Mouse (Mus musculus): ENCODE results near the gene Sema4a. TPM values are rescaled to one million over a fixed set of nuclear protein-coding genes. Genes with fewer than 3 reads are reported as not detected.

Gene Sema4a
- polyA plus RNA-seq, 1 experiment from 2014 or later, result 10.0 TPM

DNA sequence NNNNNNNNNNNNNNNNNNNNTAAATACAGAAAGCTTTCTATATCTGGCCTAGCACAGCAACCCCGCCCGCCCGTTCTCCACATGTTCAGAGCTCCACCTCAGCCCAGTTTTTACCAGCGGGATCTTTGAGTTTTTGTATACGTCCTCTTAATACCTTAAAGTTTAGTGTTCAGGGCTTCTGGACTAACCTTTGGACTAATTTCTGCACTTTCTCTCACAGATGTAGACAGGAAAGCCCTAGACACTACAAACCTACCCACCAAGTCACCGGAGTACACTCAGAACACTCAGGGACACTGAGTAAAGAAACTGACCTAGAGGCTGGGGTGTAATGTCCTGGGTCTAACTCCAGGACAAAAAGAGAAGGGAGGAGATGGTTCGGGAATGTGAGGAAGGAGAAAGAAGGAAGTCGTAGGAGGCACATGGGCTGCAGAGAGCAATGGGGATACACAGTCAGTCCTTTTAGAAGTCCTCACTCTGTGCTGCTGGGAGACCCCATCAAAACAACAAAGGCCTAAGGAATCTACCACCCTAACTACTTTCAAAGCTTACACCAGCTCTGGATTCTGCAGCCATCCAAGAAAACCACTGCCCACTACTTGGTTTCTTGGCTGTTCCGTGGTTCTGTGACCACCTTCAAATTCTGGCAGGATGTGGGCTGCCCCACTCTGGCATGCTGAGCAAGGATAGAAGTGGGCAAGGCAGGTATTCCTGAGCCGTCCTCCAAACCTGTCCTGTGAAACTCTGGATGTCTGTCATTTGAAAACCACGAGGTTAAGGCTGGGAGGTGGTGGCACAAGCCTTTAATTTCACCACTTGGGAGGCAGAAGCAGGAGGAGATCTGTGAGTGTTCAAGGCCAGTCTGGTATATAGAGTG, 33.0 kb upstream of the Sema4a start:
- Histone ChIP-seq H3K36me3 (ENCODE audit: control insufficient read depth, insufficient read depth, low read length) (no peaks in the 10 kb centered on the region), H3K9me3 (ENCODE audit: control insufficient read depth, low read length) (no peaks in the 10 kb centered on the region), H3K4me2 (replicated peaks; ENCODE audit: low read depth, low read length) (no peak overlapping the region), H3K27ac (ENCODE audit: low read depth, low read length) (no peak overlapping the region), H3K27me3 (ENCODE audit: control insufficient read depth, insufficient read depth, low read length) (no peaks in the 10 kb centered on the region), H3K4me1 (ENCODE audit: control insufficient read depth, insufficient read depth, low read length) (peaks cover 35% of the 10 kb centered on the region), H3K4me3 (ENCODE audit: low read length) (no peak overlapping the region), H3K9ac (ENCODE audit: low read depth, low read length) (no peak overlapping the region)
- ATAC-seq (ENCODE audit: low FRiP score, low TSS enrichment), result no peak
- whole genome bisulfite sequencing, result 82% methylated on average over 11 of the region's 11 CpGs

GRCm38 (mm10) chr3:88487396-88487795, 26.4 kb upstream of the Sema4a start:
- Histone ChIP-seq H3K9ac (ENCODE audit: low read depth, low read length) (no peak overlapping the region), H3K9me3 (ENCODE audit: control insufficient read depth, low read length) (no peaks in the 10 kb centered on the region), H3K4me3 (ENCODE audit: low read length) (no peak overlapping the region), H3K27ac (ENCODE audit: low read depth, low read length) (no peak overlapping the region), H3K36me3 (ENCODE audit: control insufficient read depth, insufficient read depth, low read length) (peaks cover 8% of the 10 kb centered on the region; the same call in 1 of the 2 replicates), H3K4me2 (replicated peaks; ENCODE audit: low read depth, low read length) (no peak overlapping the region), H3K4me1 (ENCODE audit: control insufficient read depth, insufficient read depth, low read length) (peaks cover 28% of the 10 kb centered on the region), H3K27me3 (ENCODE audit: control insufficient read depth, insufficient read depth, low read length) (peaks cover 26% of the 10 kb centered on the region)
- ATAC-seq (ENCODE audit: low FRiP score, low TSS enrichment), result no peak
- WGBS, result 80% methylated on average over 1 of the region's 1 CpGs

DNA sequence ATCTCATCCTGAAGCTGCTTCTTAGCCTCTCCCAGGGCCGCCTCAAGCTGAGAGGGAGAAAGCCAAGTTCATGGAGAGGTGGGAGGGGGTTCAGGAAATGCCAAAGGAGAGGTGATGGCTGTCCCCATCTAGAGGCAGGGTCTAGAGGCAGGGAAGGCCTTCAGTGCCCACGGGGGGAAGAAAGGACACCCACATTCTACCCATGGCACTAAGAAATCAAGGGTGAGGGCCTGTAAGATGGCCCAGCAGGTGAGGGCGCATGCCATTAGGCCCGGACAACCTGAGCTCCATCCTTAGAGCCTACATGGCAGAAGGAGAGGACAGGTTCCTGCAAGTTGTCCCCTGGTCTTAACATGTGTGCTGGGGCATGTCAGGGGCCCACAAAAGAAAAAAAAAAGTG, 25.9 kb upstream of the Sema4a start:
- ATAC-seq (ENCODE audit: low FRiP score, low TSS enrichment), result no peak
- Histone ChIP-seq H3K36me3 (ENCODE audit: control insufficient read depth, insufficient read depth, low read length) (peaks cover 8% of the 10 kb centered on the region; the same call in 1 of the 2 replicates), H3K4me2 (replicated peaks; ENCODE audit: low read depth, low read length) (no peak overlapping the region), H3K27ac (ENCODE audit: low read depth, low read length) (no peak overlapping the region), H3K4me3 (ENCODE audit: low read length) (no peak overlapping the region), H3K9me3 (ENCODE audit: control insufficient read depth, low read length) (no peaks in the 10 kb centered on the region), H3K9ac (ENCODE audit: low read depth, low read length) (no peak overlapping the region), H3K27me3 (ENCODE audit: control insufficient read depth, insufficient read depth, low read length) (peaks cover 26% of the 10 kb centered on the region), H3K4me1 (ENCODE audit: control insufficient read depth, insufficient read depth, low read length) (peaks cover 26% of the 10 kb centered on the region)
- 79% methylated on average over 4 of the region's 4 CpGs for WGBS

- H3K9me3 ChIP-seq (ENCODE audit: control insufficient read depth, low read length), result no peaks in the 10 kb centered on the region
- no peak for ATAC-seq (ENCODE audit: low FRiP score, low TSS enrichment)
- no peak overlapping the region for H3K27ac ChIP-seq (ENCODE audit: low read depth, low read length)
- 72% methylated on average over 5 of the region's 5 CpGs for WGBS
- no peak overlapping the region for H3K9ac ChIP-seq (ENCODE audit: low read depth, low read length)
- H3K4me2 ChIP-seq (replicated peaks; ENCODE audit: low read depth, low read length), result no peak overlapping the region
- H3K4me3 ChIP-seq (ENCODE audit: low read length), result no peak overlapping the region; the same call in 1 of the 2 replicates
- peaks cover 30% of the 10 kb centered on the region for H3K27me3 ChIP-seq (ENCODE audit: control insufficient read depth, insufficient read depth, low read length)
- H3K36me3 ChIP-seq (ENCODE audit: control insufficient read depth, insufficient read depth, low read length), result peaks cover 8% of the 10 kb centered on the region; the same call in 1 of the 2 replicates
- peaks cover 24% of the 10 kb centered on the region for H3K4me1 ChIP-seq (ENCODE audit: control insufficient read depth, insufficient read depth, low read length)
These were observed 25.1 kb upstream of the Sema4a start for GRCm38 (mm10) chr3:88486043-88486442.

DNA sequence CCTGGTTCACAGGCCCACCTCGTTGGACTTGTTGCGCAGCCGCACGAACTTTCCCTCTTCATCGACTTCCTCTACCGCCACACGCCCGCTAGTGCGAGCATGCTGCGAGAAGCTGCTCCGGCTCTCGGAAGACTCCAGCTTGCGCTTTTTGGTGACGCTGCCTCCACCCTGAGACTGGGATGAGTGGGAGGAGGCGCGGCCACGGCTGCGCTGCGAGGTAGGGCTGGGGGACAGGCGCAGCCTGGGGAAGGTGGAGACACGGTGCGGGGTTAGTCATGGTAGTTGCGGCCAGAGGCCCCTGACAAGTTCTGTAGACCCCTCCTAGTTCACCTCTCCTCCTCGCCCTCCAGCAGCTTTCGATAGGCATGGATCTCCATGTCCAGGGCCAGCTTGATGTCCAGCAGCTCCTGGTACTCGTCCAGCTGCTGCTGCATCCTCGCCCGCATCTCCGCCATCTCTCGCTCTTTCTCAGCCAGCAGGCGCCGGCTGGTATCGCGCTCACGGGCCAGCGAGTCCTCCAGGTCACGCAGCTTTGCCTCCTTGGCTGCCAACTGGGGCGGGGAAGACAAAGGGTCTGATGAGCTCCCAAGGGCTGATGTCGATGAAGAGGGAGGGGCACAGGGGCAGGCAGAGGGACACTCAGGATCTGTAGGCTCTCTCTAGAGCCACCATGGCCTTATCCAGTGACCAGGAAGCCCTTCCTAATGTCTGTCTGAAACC, 23.8 kb upstream of the Sema4a start:
- peaks cover 8% of the 10 kb centered on the region; the same call in 1 of the 2 replicates for H3K36me3 ChIP-seq (ENCODE audit: control insufficient read depth, insufficient read depth, low read length)

DNA sequence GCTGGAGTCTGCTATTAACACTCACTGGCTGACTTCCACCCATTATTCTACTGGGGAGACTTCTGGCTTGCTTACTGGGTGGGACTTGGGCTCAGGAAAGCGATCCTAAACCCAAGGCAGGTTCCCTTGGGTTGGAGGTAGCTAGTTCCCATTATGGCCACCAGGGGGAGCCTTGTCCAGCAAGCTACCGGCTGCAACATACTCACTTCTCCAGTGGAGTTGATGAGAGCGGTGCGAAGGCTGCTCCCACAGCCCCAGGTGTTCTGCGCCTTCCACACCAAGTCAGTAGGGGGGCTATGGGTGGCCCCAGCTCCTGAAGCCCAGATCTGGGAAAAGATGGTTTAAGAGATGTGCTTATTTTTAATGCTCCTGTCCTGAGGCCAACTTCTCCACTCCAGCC, 22.6 kb upstream of the Sema4a start:
- H3K9me3 ChIP-seq (ENCODE audit: control insufficient read depth, low read length), result no peaks in the 10 kb centered on the region
- H3K4me3 ChIP-seq (ENCODE audit: low read length), result no peak overlapping the region
- H3K27me3 ChIP-seq (ENCODE audit: control insufficient read depth, insufficient read depth, low read length), result peaks cover 30% of the 10 kb centered on the region
- peaks cover 7% of the 10 kb centered on the region for H3K4me1 ChIP-seq (ENCODE audit: control insufficient read depth, insufficient read depth, low read length)
- no peak overlapping the region for H3K9ac ChIP-seq (ENCODE audit: low read depth, low read length)
- WGBS, result 13% methylated on average over 5 of the region's 5 CpGs
- ATAC-seq (ENCODE audit: low FRiP score, low TSS enrichment), result peak; percentile 40; the same call in 1 of the 2 replicates
- H3K36me3 ChIP-seq (ENCODE audit: control insufficient read depth, insufficient read depth, low read length), result peaks cover 8% of the 10 kb centered on the region; the same call in 1 of the 2 replicates
- H3K4me2 ChIP-seq (replicated peaks; ENCODE audit: low read depth, low read length), result no peak overlapping the region
- H3K27ac ChIP-seq (ENCODE audit: low read depth, low read length), result no peak overlapping the region

More for the DNA sequence above, 23.8 kb upstream of the Sema4a start:
- peak overlapping the region; percentile 47; the same call in 1 of the 2 replicates for H3K9ac ChIP-seq (ENCODE audit: low read depth, low read length)
- WGBS, result 8% methylated on average over 38 of the region's 39 CpGs
- peaks cover 15% of the 10 kb centered on the region for H3K4me1 ChIP-seq (ENCODE audit: control insufficient read depth, insufficient read depth, low read length)
- H3K9me3 ChIP-seq (ENCODE audit: control insufficient read depth, low read length), result no peaks in the 10 kb centered on the region
- H3K4me2 ChIP-seq (replicated peaks; ENCODE audit: low read depth, low read length), result peak overlapping the region; percentile 55
- peaks cover 30% of the 10 kb centered on the region for H3K27me3 ChIP-seq (ENCODE audit: control insufficient read depth, insufficient read depth, low read length)
- no peak overlapping the region for H3K27ac ChIP-seq (ENCODE audit: low read depth, low read length)
- no peak for ATAC-seq (ENCODE audit: low FRiP score, low TSS enrichment)
- H3K4me3 ChIP-seq (ENCODE audit: low read length), result peak overlapping the region; percentile 32

GRCm38 (mm10) chr3:88483141-88483540, 22.2 kb upstream of the Sema4a start:
- peaks cover 30% of the 10 kb centered on the region for H3K27me3 ChIP-seq (ENCODE audit: control insufficient read depth, insufficient read depth, low read length)
- H3K9ac ChIP-seq (ENCODE audit: low read depth, low read length), result no peak overlapping the region
- 78% methylated on average over 8 of the region's 8 CpGs for WGBS
- peaks cover 8% of the 10 kb centered on the region; the same call in 1 of the 2 replicates for H3K36me3 ChIP-seq (ENCODE audit: control insufficient read depth, insufficient read depth, low read length)
- peaks cover 6% of the 10 kb centered on the region for H3K4me1 ChIP-seq (ENCODE audit: control insufficient read depth, insufficient read depth, low read length)
- H3K9me3 ChIP-seq (ENCODE audit: control insufficient read depth, low read length), result no peaks in the 10 kb centered on the region
- H3K4me3 ChIP-seq (ENCODE audit: low read length), result no peak overlapping the region
- ATAC-seq (ENCODE audit: low FRiP score, low TSS enrichment), result peak; percentile 3; the same call in 1 of the 2 replicates
- no peak overlapping the region for H3K4me2 ChIP-seq (replicated peaks; ENCODE audit: low read depth, low read length)
- no peak overlapping the region for H3K27ac ChIP-seq (ENCODE audit: low read depth, low read length)

- 28% methylated on average over 18 of the region's 18 CpGs for WGBS
- Histone ChIP-seq H3K4me3 (ENCODE audit: low read length) (no peak overlapping the region), H3K9me3 (ENCODE audit: control insufficient read depth, low read length) (no peaks in the 10 kb centered on the region), H3K27ac (ENCODE audit: low read depth, low read length) (no peak overlapping the region), H3K4me2 (replicated peaks; ENCODE audit: low read depth, low read length) (no peak overlapping the region), H3K36me3 (ENCODE audit: control insufficient read depth, insufficient read depth, low read length) (peaks cover 8% of the 10 kb centered on the region; the same call in 1 of the 2 replicates), H3K9ac (ENCODE audit: low read depth, low read length) (no peak overlapping the region), H3K27me3 (ENCODE audit: control insufficient read depth, insufficient read depth, low read length) (peaks cover 30% of the 10 kb centered on the region), H3K4me1 (ENCODE audit: control insufficient read depth, insufficient read depth, low read length) (peaks cover 6% of the 10 kb centered on the region)
- ATAC-seq (ENCODE audit: low FRiP score, low TSS enrichment), result no peak
These were observed 21.4 kb upstream of the Sema4a start for GRCm38 (mm10) chr3:88482336-88482735.
